Mouse (Mus musculus): Measurements from ENCODE around the gene Tax1bp1.

GRCm38 (mm10) chr6:52673706-52674105, 39.8 kb upstream of the Tax1bp1 start:
- TF ChIP-seq CTCF (IDR thresholded peaks at IDR 0.05; ENCODE audit: control insufficient read depth, insufficient read depth, low read length) (no peak), POLR2A (IDR thresholded peaks at IDR 0.05; ENCODE audit: borderline replicate concordance, control insufficient read depth, low read depth, low read length) (no peak)
